Mouse (Mus musculus) stomach, postnatal 0 days (tissue): ENCODE data around the gene Apobec1.

Experiments
- CTCF ChIP-seq: IDR thresholded peaks from 2 replicates; pipeline ENCODE4 v1.5.1; 2016; ENCODE audit warnings: antibody characterized with exemption, low read depth, mild to moderate bottlenecking, moderate library complexity
- EP300 ChIP-seq: optimal IDR thresholded peaks from 2 replicates; pipeline ENCODE3; 2016; ENCODE audit warnings: antibody characterized with exemption

DNA sequence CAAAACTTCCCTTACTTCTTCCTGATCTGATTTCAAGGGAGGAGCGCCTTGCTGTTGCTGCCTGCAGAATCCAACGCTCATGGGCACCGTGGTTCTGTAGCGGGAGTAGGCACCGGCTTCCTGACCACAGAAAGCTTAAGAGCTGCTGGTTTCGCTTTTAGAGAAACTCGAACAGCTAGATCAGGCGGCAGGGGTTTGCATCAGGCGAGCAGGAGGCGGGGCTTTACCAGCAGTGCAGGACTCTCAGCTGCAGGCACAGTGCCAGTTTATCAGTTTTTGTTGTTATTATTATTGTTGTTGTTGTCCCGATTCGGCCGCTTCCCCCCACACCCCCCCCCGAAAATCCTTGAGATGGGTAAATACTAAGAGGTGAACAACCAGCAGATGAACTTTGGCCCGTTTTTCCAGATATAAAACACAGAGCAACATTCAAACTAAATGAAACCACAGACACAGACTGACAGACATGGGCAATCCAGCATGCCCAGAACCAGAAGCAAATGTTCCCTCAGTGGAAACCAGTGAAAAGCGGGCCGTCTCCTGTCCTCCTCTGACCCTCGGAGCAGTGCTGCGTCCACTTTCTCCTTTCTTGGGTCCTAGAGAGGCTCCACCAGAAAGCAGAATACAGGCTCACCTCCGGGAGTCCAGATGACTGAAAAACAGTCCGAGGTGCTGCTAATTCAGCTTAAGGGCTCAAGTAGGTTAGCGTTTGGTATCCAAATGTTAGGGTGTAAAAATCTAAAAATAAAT, at the start of gene Apobec1:
- no peak for TF ChIP-seq CTCF
- no peak for TF ChIP-seq EP300
